Mouse (Mus musculus) left cerebral cortex, adult 8-10 months (tissue): ENCODE data around the gene Btg4. TPM values are rescaled to one million over a fixed set of nuclear protein-coding genes. Genes with fewer than 3 reads are reported as not detected.
"Not testable (repeated sequence)": the region's sequence is repeated elsewhere in the genome, so short reads cannot be mapped to it uniquely, and the experiment has no call there.

Experiments
- DNase-seq, 2 experiments: peaks; one replicate each; pipeline ENCODE4 v3.0.0; 2022; ENCODE audit warnings: low spot score in 2 of 2
- total RNA-seq, 4 experiments: library from RNA; stranded (reverse); gene quantifications; 2 replicates each; pipeline ENCODE4 v1.2.4; 2022

The Btg4 gene
- total RNA-seq, 4 experiments from 2014 or later, result not detected

- no peak for DNase-seq
These were observed 20.9 kb downstream of the Btg4 start for GRCm38 (mm10) chr9:51081614-51082013.

GRCm38 (mm10) chr9:51093697-51094096 is 33.0 kb downstream of the Btg4 start:
- DNase-seq, result no peak

GRCm38 (mm10) chr9:51096306-51096705 is 35.6 kb downstream of the Btg4 start:
- no peak for DNase-seq

GRCm38 (mm10) chr9:51101756-51102425 is 41.2 kb downstream of the Btg4 start, which contains the start of gene 4833427G06Rik:
Gene 4833427G06Rik, minus strand, starts transcription at chr9:51102078.
- DNase-seq, result peak in 1 of 2 experiments; percentile 8

- DNase-seq, result peak; percentile 15 to 21
These were observed 42.5 kb downstream of the Btg4 start for GRCm38 (mm10) chr9:51102963-51103807.

GRCm38 (mm10) chr9:51103808-51104514 is 43.3 kb downstream of the Btg4 start:
- no peak for DNase-seq

GRCm38 (mm10) chr9:51105751-51106150 is 45.0 kb downstream of the Btg4 start:
- no peak for DNase-seq

- no peak for DNase-seq
These were observed 54.1 kb downstream of the Btg4 start for GRCm38 (mm10) chr9:51114767-51115166.

- DNase-seq, result peak in 1 of 2 experiments; percentile 12
These were observed 76.3 kb downstream of the Btg4 start for GRCm38 (mm10) chr9:51136985-51137384.

- DNase-seq, result no peak
These were observed 76.7 kb downstream of the Btg4 start for GRCm38 (mm10) chr9:51137432-51137831.

- no peak for DNase-seq
These were observed 77.1 kb downstream of the Btg4 start for GRCm38 (mm10) chr9:51137836-51138235.

GRCm38 (mm10) chr9:51138301-51138700 is 77.6 kb downstream of the Btg4 start:
- DNase-seq, result no peak

- not testable (repeated sequence) for DNase-seq
These were observed 78.7 kb downstream of the Btg4 start for GRCm38 (mm10) chr9:51139401-51139800.

- no peak for DNase-seq
These were observed 80.0 kb downstream of the Btg4 start for GRCm38 (mm10) chr9:51140711-51141110.

- DNase-seq, result no peak
These were observed 82.7 kb downstream of the Btg4 start for GRCm38 (mm10) chr9:51143437-51143836.

GRCm38 (mm10) chr9:51144218-51144617 is 83.5 kb downstream of the Btg4 start:
- no peak for DNase-seq

GRCm38 (mm10) chr9:51146496-51146895 is 85.8 kb downstream of the Btg4 start:
- no peak for DNase-seq

GRCm38 (mm10) chr9:51147294-51147693 is 86.6 kb downstream of the Btg4 start:
- no peak for DNase-seq

- peak; percentile 16 to 20 for DNase-seq
These were observed 91.5 kb downstream of the Btg4 start for GRCm38 (mm10) chr9:51152079-51152752.

GRCm38 (mm10) chr9:51161771-51162388 is 101.2 kb downstream of the Btg4 start:
- peak; percentile 57 to 62 for DNase-seq

- DNase-seq, result no peak
These were observed 103.3 kb downstream of the Btg4 start for GRCm38 (mm10) chr9:51163989-51164388.
